9 mouse cellular contexts compared by ENCODE assay signal in the genomic region with DNA sequence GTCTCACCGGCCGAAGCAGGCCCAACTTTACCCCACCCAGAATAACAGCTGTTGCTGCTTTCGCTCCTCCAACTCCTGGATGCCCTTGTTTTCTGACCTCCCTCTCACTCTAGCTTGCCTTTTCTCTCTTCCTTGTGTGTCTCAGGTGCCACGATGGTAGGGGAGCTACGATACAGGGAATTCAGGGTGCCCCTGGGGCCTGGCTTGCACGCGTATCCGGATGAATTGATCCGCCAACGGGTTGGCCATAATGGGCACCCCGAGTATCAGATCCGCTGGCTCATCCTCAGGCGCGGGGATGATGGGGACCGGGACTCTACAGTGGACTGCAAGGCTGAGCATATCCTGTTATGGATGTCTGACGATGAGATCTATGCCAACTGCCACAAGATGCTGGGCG. TPM values are rescaled to one million over a fixed set of nuclear protein-coding genes. Genes with fewer than 3 reads are reported as not detected.
DNase-seq lines count a peak whose midpoint lies in the region; ATAC-seq and TF ChIP-seq lines count a peak whose summit lies in the region.
"Had no signal": no experiment of that assay in that cellular context is flagged by ENCODE, and none has a peak within 500 bp of the region (broad histone marks: within the 10 kb centered on the region; RNA-seq: fewer than 3 reads in every experiment).

No protein-coding gene starts in this region.

- peak; percentile 94 for DNase-seq in heart, adult 11 months
- DNase-seq in heart, postnatal 4 days: no peak
- no peak for DNase-seq in gastrocnemius, postnatal 14 days
- no peak for DNase-seq in cerebellum, postnatal 4 days (ENCODE audit: low spot score in 2 of 2)

- peaks cover 3% of the 10 kb centered on the region; the same call in 1 of the 2 replicates for H3K27me3 ChIP-seq in E14TG2a.4 (ENCODE audit: insufficient read depth, low read length)
- no peaks in the 10 kb centered on the region for H3K27me3 ChIP-seq in heart, embryonic 14.5 days (ENCODE audit: control insufficient read depth, insufficient read depth, low read length)
- no peaks in the 10 kb centered on the region for H3K27me3 ChIP-seq in liver, embryonic 15.5 days

- peaks cover 69% of the 10 kb centered on the region for H3K36me3 ChIP-seq in E14TG2a.4 (ENCODE audit: insufficient read depth, low read length)
- peaks cover 60% of the 10 kb centered on the region for H3K36me3 ChIP-seq in heart, embryonic 14.5 days (ENCODE audit: control insufficient read depth, insufficient read depth, low read length)
- H3K36me3 ChIP-seq in liver, embryonic 15.5 days (replicated peaks): peaks cover 44% of the 10 kb centered on the region

- peaks cover 81% of the 10 kb centered on the region for H3K4me1 ChIP-seq in E14TG2a.4 (replicated peaks; ENCODE audit: low read depth, low read length)
- peaks cover 21 to 36% of the 10 kb centered on the region in 2 experiments for H3K4me1 ChIP-seq in heart, embryonic 14.5 days (ENCODE audit: control insufficient read depth in 2 of 2, insufficient read depth in 2 of 2, low read length in 2 of 2)
- H3K4me1 ChIP-seq in liver, embryonic 15.5 days (replicated peaks): peaks cover 52% of the 10 kb centered on the region

- peak overlapping the region; percentile 94 for H3K9ac ChIP-seq in heart, embryonic 14.5 days (ENCODE audit: low read length)
- peak overlapping the region; percentile 70; the same call in 1 of the 2 replicates for H3K9ac ChIP-seq in liver, embryonic 15.5 days

- WGBS in heart, embryonic 14.5 days: 60% methylated on average over 17 of the region's 17 CpGs
- WGBS in liver, embryonic 15.5 days (ENCODE audit: insufficient replicate concordance): 73% methylated on average over 17 of the region's 17 CpGs

- H3K9me3 ChIP-seq in E14TG2a.4 (ENCODE audit: low read length): no peaks in the 10 kb centered on the region
- H3K9me3 ChIP-seq in heart, embryonic 14.5 days (ENCODE audit: control insufficient read depth, low read length): no peaks in the 10 kb centered on the region
- H3K9me3 ChIP-seq in liver, embryonic 15.5 days (replicated peaks): no peaks in the 10 kb centered on the region

- intact Hi-C loops in gastrocnemius, postnatal 14 days (cut with DNase I; ENCODE audit: low total_unique reads): no loop called here

- TF ChIP-seq CTCF in E14TG2a.4 (conservative IDR thresholded peaks at IDR 0.05; ENCODE audit: low read length): no peak

- no peak for ATAC-seq in heart, embryonic 14.5 days (ENCODE audit: insufficient number of reproducible peaks, insufficient read depth, low FRiP score, low read depth)
- no peak for ATAC-seq in liver, embryonic 15.5 days (ENCODE audit: insufficient read depth)
- ATAC-seq in megakaryocyte progenitor cell, adult 5-6 weeks (replicated peaks; ENCODE audit: poor library complexity): no peak

- peak overlapping the region; percentile 86 for H3K4me3 ChIP-seq in E14TG2a.4 (replicated peaks; ENCODE audit: low read length)
- H3K4me3 ChIP-seq in heart, embryonic 14.5 days (ENCODE audit: control insufficient read depth in 1 of 2, insufficient read depth in 1 of 2, low read depth in 1 of 2, low read length in 2 of 2): peak overlapping the region; percentile 76 to 91
- peak overlapping the region; percentile 74 for H3K4me3 ChIP-seq in liver, embryonic 15.5 days (replicated peaks)

- peak overlapping the region; percentile 98 for H3K27ac ChIP-seq in heart, embryonic 14.5 days (replicated peaks in 1 of 2; ENCODE audit: control insufficient read depth in 1 of 2, insufficient read depth in 1 of 2, low read depth in 2 of 2, low read length in 2 of 2)
- H3K27ac ChIP-seq in liver, embryonic 15.5 days (replicated peaks): 0 out of 2 replicates have a peak overlapping the region, but pooled peaks have one; percentile 85

- peak overlapping the region; percentile 82 for H3K4me2 ChIP-seq in heart, embryonic 14.5 days (ENCODE audit: low read length)
- peak overlapping the region; percentile 98 for H3K4me2 ChIP-seq in liver, embryonic 15.5 days

RNA-seq across cellular contexts. Expression of gene Cul7, which starts 1.2 kb away (rescaled TPM):
- total RNA-seq in heart, postnatal 4 days (2021): 10 to 100 TPM; 65.5 to 66.6 TPM
- 31.3 and 34.3 TPM in 2 replicates for polyA plus RNA-seq in heart, embryonic 14.5 days (2014; fragmentation: Nextera tagmentation; extraction: Ambion mirVana)
- 9.7 and 11.5 TPM in 2 replicates for polyA plus RNA-seq in liver, embryonic 15.5 days (2015; fragmentation: Nextera tagmentation; extraction: Ambion mirVana)
- 10 to 100 TPM; 20.1 to 25.5 TPM for total RNA-seq in gastrocnemius, postnatal 14 days (2021)
- total RNA-seq in megakaryocyte progenitor cell, adult 5-6 weeks (2015): 7.3 and 7.6 TPM in 2 replicates
- total RNA-seq in megakaryocyte progenitor cell, adult 5-6 weeks (2017): 9.1 and 14.3 TPM in 2 replicates

RNA-seq across cellular contexts. Expression of gene Mrpl2, which starts 5.3 kb away (rescaled TPM):
- total RNA-seq in heart, postnatal 4 days (2021): 100 to 1,000 TPM; 107 to 109 TPM
- 116 and 122 TPM in 2 replicates for polyA plus RNA-seq in heart, embryonic 14.5 days (2014; fragmentation: Nextera tagmentation; extraction: Ambion mirVana)
- 67.9 and 69.4 TPM in 2 replicates for polyA plus RNA-seq in liver, embryonic 15.5 days (2015; fragmentation: Nextera tagmentation; extraction: Ambion mirVana)
- total RNA-seq in gastrocnemius, postnatal 14 days (2021): 100 to 1,000 TPM; 102 to 107 TPM
- 80.1 and 101 TPM in 2 replicates for total RNA-seq in megakaryocyte progenitor cell, adult 5-6 weeks (2015)
- 75.5 and 84.7 TPM in 2 replicates for total RNA-seq in megakaryocyte progenitor cell, adult 5-6 weeks (2017)

RNA-seq across cellular contexts. Expression of gene Klc4, which starts 5.5 kb away (rescaled TPM):
- 10 to 100 TPM; 18.9 TPM for total RNA-seq in heart, postnatal 4 days (2021)
- 20.3 and 21.4 TPM in 2 replicates for polyA plus RNA-seq in heart, embryonic 14.5 days (2014; fragmentation: Nextera tagmentation; extraction: Ambion mirVana)
- polyA plus RNA-seq in liver, embryonic 15.5 days (2015; fragmentation: Nextera tagmentation; extraction: Ambion mirVana): 9.3 and 10.3 TPM in 2 replicates
- 10 to 100 TPM; 13.7 to 14.9 TPM for total RNA-seq in gastrocnemius, postnatal 14 days (2021)
- 1.9 and 2.9 TPM in 2 replicates for total RNA-seq in megakaryocyte progenitor cell, adult 5-6 weeks (2015)
- total RNA-seq in megakaryocyte progenitor cell, adult 5-6 weeks (2017): 7.5 and 9.5 TPM in 2 replicates

RNA-seq across cellular contexts. Expression of gene Ptk7, which starts 22.0 kb away (rescaled TPM):
- total RNA-seq in heart, postnatal 4 days (2021): 10 to 100 TPM; 34.8 to 36.2 TPM
- polyA plus RNA-seq in heart, embryonic 14.5 days (2014; fragmentation: Nextera tagmentation; extraction: Ambion mirVana): 12.8 and 21.3 TPM in 2 replicates
- 7.8 and 9.1 TPM in 2 replicates for polyA plus RNA-seq in liver, embryonic 15.5 days (2015; fragmentation: Nextera tagmentation; extraction: Ambion mirVana)
- total RNA-seq in gastrocnemius, postnatal 14 days (2021): 1 to 10 TPM; 5.8 to 7.2 TPM
- 1.4 and 2.0 TPM in 2 replicates for total RNA-seq in megakaryocyte progenitor cell, adult 5-6 weeks (2015)
- total RNA-seq in megakaryocyte progenitor cell, adult 5-6 weeks (2017): 3.0 and 3.6 TPM in 2 replicates
- polyA plus RNA-seq: CD4-positive, CD25-positive, alpha-beta regulatory T cell, adult 4 months had no signal

RNA-seq across cellular contexts. Expression of gene Rrp36, which starts 22.9 kb away (rescaled TPM):
- total RNA-seq in heart, postnatal 4 days (2021): 10 to 100 TPM; 16.7 TPM
- 33.9 and 36.9 TPM in 2 replicates for polyA plus RNA-seq in heart, embryonic 14.5 days (2014; fragmentation: Nextera tagmentation; extraction: Ambion mirVana)
- 21.5 and 22.6 TPM in 2 replicates for polyA plus RNA-seq in liver, embryonic 15.5 days (2015; fragmentation: Nextera tagmentation; extraction: Ambion mirVana)
- 10 to 100 TPM in 1 of 2 experiments, 1 to 10 TPM in 1; 9.5 to 11.8 TPM for total RNA-seq in gastrocnemius, postnatal 14 days (2021)
- total RNA-seq in megakaryocyte progenitor cell, adult 5-6 weeks (2015): 12.4 and 13.6 TPM in 2 replicates
- total RNA-seq in megakaryocyte progenitor cell, adult 5-6 weeks (2017): 70.4 and 89.7 TPM in 2 replicates
